Mouse (Mus musculus) liver, embryonic 16.5 days (tissue): ENCODE data around the gene Rhobtb3. TPM values are rescaled to one million over a fixed set of nuclear protein-coding genes. Genes with fewer than 3 reads are reported as not detected.

ENCODE experiments used
- polyA plus RNA-seq: library from polyadenylated mRNA; unstranded; fragments of >200 nt; fragmentation: Nextera tagmentation; extraction: Ambion mirVana; gene quantifications from 2 replicates; pipeline ENCODE4 v1.2.1, GENCODE M21; 2015

The Rhobtb3 gene
- polyA plus RNA-seq, 1 experiment from 2014 or later: 4.0 TPM

Other genes starting within 250 kb of the Rhobtb3 start
- gene Ell2, start 237.2 kb downstream of the Rhobtb3 start, polyA plus RNA-seq: 30.3 and 31.2 TPM in 2 replicates
- gene Glrx, start 104.1 kb downstream of the Rhobtb3 start, polyA plus RNA-seq: 44.7 and 49.9 TPM in 2 replicates
- 0.47 and 0.49 TPM in 2 replicates for gene Spata9, start 23.2 kb upstream of the Rhobtb3 start, polyA plus RNA-seq
- 120 and 140 TPM in 2 replicates for gene Rfesd, start 74.8 kb upstream of the Rhobtb3 start, polyA plus RNA-seq
- gene Gpr150, start 113.1 kb upstream of the Rhobtb3 start, polyA plus RNA-seq: 1.8 TPM in 2 replicates
- 2.5 and 2.9 TPM in 2 replicates for gene Arsk, start 154.7 kb upstream of the Rhobtb3 start, polyA plus RNA-seq
- 4.3 and 5.1 TPM in 2 replicates for gene Ttc37, start 154.8 kb upstream of the Rhobtb3 start, polyA plus RNA-seq